Mouse (Mus musculus) sigmoid colon, adult 10 weeks (tissue): Measurements from ENCODE around the gene Gm3696. TPM values are rescaled to one million over a fixed set of nuclear protein-coding genes. Genes with fewer than 3 reads are reported as not detected.

Experiments used
- polyA plus RNA-seq: library from polyadenylated mRNA; stranded (reverse); fragments of 350-450 nt; fragmentation: Illumina TruSeq; extraction: RNeasy Lipid Tissue Mini Kit (QIAGEN cat#74804); gene quantifications from one replicate; pipeline ENCODE4 v1.2.3, GENCODE M21; 2014; ENCODE audit warnings: low read depth, low replicate concordance

The Gm3696 gene
- polyA plus RNA-seq, result 2.2 TPM

GRCm38 (mm10) chr14:7100521-7100920, at the start of gene Gm3696:
TSS of gene Gm3696 (minus strand) at chr14:7100621.

GRCm38 (mm10) chr14:7125312-7125711, 24.9 kb upstream of the Gm3696 start, which contains the start of gene Gm6676:
TSS of gene Gm6676 (minus strand) at chr14:7125412.

GRCm38 (mm10) chr14:7044870-7045269, 55.6 kb downstream of the Gm3696 start, which contains the start of gene Gm3685:
TSS of gene Gm3685 (minus strand) at chr14:7044970.

Other genes with a start within 250 kb of the Gm3696 start
- 0.38 TPM for gene Gm3667, start 210.7 kb downstream of the Gm3696 start, polyA plus RNA-seq
- not detected for gene Gm6356, start 126.8 kb downstream of the Gm3696 start, polyA plus RNA-seq
- 0.47 TPM for gene Gm10406, start 73.2 kb downstream of the Gm3696 start, polyA plus RNA-seq
- not detected for gene Gm3685, start 55.7 kb downstream of the Gm3696 start, polyA plus RNA-seq
- gene Gm6676, start 24.8 kb upstream of the Gm3696 start, polyA plus RNA-seq, result not detected
- gene Gm3512, start 73.9 kb upstream of the Gm3696 start, polyA plus RNA-seq, result 1.6 TPM
- gene Gm16434, start 93.9 kb upstream of the Gm3696 start, polyA plus RNA-seq, result not detected
- gene Gm3727, start 164.1 kb upstream of the Gm3696 start, polyA plus RNA-seq, result not detected
- gene Gm3739, start 214.4 kb upstream of the Gm3696 start, polyA plus RNA-seq, result 0.66 TPM
- gene Gm5797, start 231.8 kb upstream of the Gm3696 start, polyA plus RNA-seq, result not detected